Mouse (Mus musculus) CH12.LX (cell line): Measurements from ENCODE around the gene Steap3. TPM values are rescaled to one million over a fixed set of nuclear protein-coding genes. Genes with fewer than 3 reads are reported as not detected.

Experiments
- DNase-seq: peaks from one replicate; pipeline ENCODE4 v3.0.0-alpha.2; 2013; ENCODE audit errors: extremely low read depth
- H3K27ac ChIP-seq: 2 replicates; pipeline ENCODE4 v1.5.1; 2012; ENCODE audit warnings: low read depth, mild to moderate bottlenecking, control low read depth, moderate library complexity; ENCODE audit not compliant: insufficient read depth
- H3K27me3 ChIP-seq: replicated peaks from 2 replicates; pipeline ENCODE3; 2012; ENCODE audit warnings: inconsistent platforms
- H3K36me3 ChIP-seq, 2 experiments: replicated peaks in 1 of 2; 2 replicates each; pipeline versions ENCODE3 to v1.6.1; 2012; ENCODE audit warnings: inconsistent platforms in 1 of 2, low read length in 1 of 2, mild to moderate bottlenecking in 1 of 2, mixed read lengths in 1 of 2, moderate library complexity in 1 of 2; ENCODE audit not compliant: control insufficient read depth in 1 of 2, insufficient read depth in 1 of 2
- H3K4me1 ChIP-seq, 2 experiments: 2 replicates each; pipeline ENCODE4 v1.6.1; 2012; ENCODE audit warnings: inconsistent platforms in 1 of 2, moderate library complexity in 1 of 2; ENCODE audit not compliant: insufficient read depth in 2 of 2, control insufficient read depth in 1 of 2
- H3K4me2 ChIP-seq: 2 replicates; pipeline ENCODE4 v1.6.1; 2012; ENCODE audit warnings: low read depth, mild to moderate bottlenecking, control low read depth; ENCODE audit not compliant: poor library complexity, insufficient read depth, severe bottlenecking
- H3K4me3 ChIP-seq, 3 experiments: fragments of 150-350 bp in 1 of 3; sonication (generic) in 1 of 3; replicated peaks in 1 of 3; 2 replicates each; pipeline versions ENCODE3 to v1.5.1; 2011 to 2012; ENCODE audit warnings: low read depth in 2 of 3, low read length in 2 of 3, mild to moderate bottlenecking in 2 of 3, moderate library complexity in 2 of 3, control low read depth in 1 of 3, improper control_type of control experiment in 1 of 3, inconsistent platforms in 1 of 3, mixed read lengths in 1 of 3; ENCODE audit not compliant: poor library complexity in 1 of 3
- H3K79me2 ChIP-seq: replicated peaks from 2 replicates; pipeline ENCODE4 v1.6.1; 2012; ENCODE audit warnings: mild to moderate bottlenecking, moderate library complexity; ENCODE audit not compliant: control insufficient read depth, poor library complexity, insufficient read depth, severe bottlenecking; ENCODE audit errors: extremely low read depth
- H3K9ac ChIP-seq: 2 replicates; pipeline ENCODE4 v1.6.1; 2012; ENCODE audit warnings: low read depth, mild to moderate bottlenecking, control low read depth, moderate library complexity; ENCODE audit not compliant: insufficient read depth
- H3K9me3 ChIP-seq: replicated peaks from 2 replicates; pipeline ENCODE3; 2012; ENCODE audit warnings: low read length, inconsistent platforms, mixed read lengths
- BHLHE40 ChIP-seq: IDR thresholded peaks from 2 replicates; pipeline ENCODE4 v1.6.1; 2011; ENCODE audit warnings: mild to moderate bottlenecking, low read depth, low read length, improper control_type of control experiment
- CHD2 ChIP-seq: IDR thresholded peaks from 2 replicates; pipeline ENCODE4 v1.6.1; 2011; ENCODE audit warnings: low read length, improper control_type of control experiment
- ELF1 ChIP-seq: IDR thresholded peaks from 2 replicates; pipeline ENCODE4 v1.6.1; 2014; ENCODE audit warnings: low read depth, mild to moderate bottlenecking, inconsistent platforms, low read length, improper control_type of control experiment
- EP300 ChIP-seq: IDR thresholded peaks from 2 replicates; pipeline ENCODE4 v1.6.1; 2011; ENCODE audit warnings: low read length, improper control_type of control experiment
- ETS1 ChIP-seq: conservative IDR thresholded peaks from 2 replicates; pipeline ENCODE4 v1.6.1; 2012; ENCODE audit warnings: low read depth, mild to moderate bottlenecking, inconsistent platforms, low read length, improper control_type of control experiment, moderate library complexity
- IRF4 ChIP-seq: IDR thresholded peaks from 2 replicates; pipeline ENCODE4 v1.6.1; 2014; ENCODE audit warnings: low read depth, mild to moderate bottlenecking, inconsistent platforms, low read length, improper control_type of control experiment
- JUND ChIP-seq: conservative IDR thresholded peaks from 2 replicates; pipeline ENCODE4 v1.6.1; 2011; ENCODE audit warnings: low read depth, low read length, improper control_type of control experiment
- MAZ ChIP-seq: IDR thresholded peaks from 2 replicates; pipeline ENCODE4 v1.6.1; 2012; ENCODE audit warnings: low read depth, mild to moderate bottlenecking, inconsistent platforms, low read length, improper control_type of control experiment, moderate library complexity
- NRF1 ChIP-seq: IDR thresholded peaks from 2 replicates; pipeline ENCODE4 v1.6.1; 2014; ENCODE audit warnings: low read depth, mild to moderate bottlenecking, inconsistent platforms, low read length, improper control_type of control experiment, moderate library complexity
- PAX5 ChIP-seq: IDR thresholded peaks from 2 replicates; pipeline ENCODE4 v1.6.1; 2012; ENCODE audit warnings: low read length, inconsistent platforms, mixed read lengths
- POLR2A ChIP-seq: IDR thresholded peaks from 2 replicates; pipeline ENCODE4 v1.6.1; 2011; ENCODE audit warnings: low read depth, mild to moderate bottlenecking, improper control_type of control experiment, low read length
- RAD21 ChIP-seq: IDR thresholded peaks from 2 replicates; pipeline ENCODE4 v1.6.1; 2011; ENCODE audit warnings: low read depth, mild to moderate bottlenecking, low read length, improper control_type of control experiment, moderate library complexity
- SIN3A ChIP-seq: IDR thresholded peaks from 2 replicates; pipeline ENCODE4 v1.6.1; 2012; ENCODE audit warnings: low read length, improper control_type of control experiment, inconsistent platforms
- USF2 ChIP-seq: conservative IDR thresholded peaks from 2 replicates; pipeline ENCODE4 v1.6.1; 2011; ENCODE audit warnings: low read depth, low read length, improper control_type of control experiment
- ZC3H11A ChIP-seq: IDR thresholded peaks from 2 replicates; pipeline ENCODE4 v1.6.1; 2012; ENCODE audit warnings: low read depth, mild to moderate bottlenecking, inconsistent platforms, low read length, improper control_type of control experiment
- ZNF384 ChIP-seq: IDR thresholded peaks from 2 replicates; pipeline ENCODE4 v1.6.1; 2012; ENCODE audit warnings: low read depth, low read length, improper control_type of control experiment, inconsistent platforms
- dilution Hi-C: fragments of 300-500 bp; cut with MboI; formaldehyde crosslinking; loops from 2 replicates; pipeline ENCODE4 v1.14.3; 2020; ENCODE audit warnings: low sequenced_read_pairs; ENCODE audit not compliant: extremely low pct_unique_long_range_greater_than_20kb, extremely low pct_ligation_motif_present
- in situ Hi-C: fragments of 300-500 bp; cut with MboI; formaldehyde crosslinking; loops from 3 replicates; pipeline ENCODE4 v1.14.3; 2019; ENCODE audit warnings: low sequenced_read_pairs, low pct_ligation_motif_present, low pct_unique_long_range_greater_than_20kb, mixed read lengths
- polyA plus RNA-seq: library from polyadenylated mRNA; unstranded; fragments of >175 nt; gene quantifications from 2 replicates; pipeline ENCODE4 v1.2.1, GENCODE M21; 2012; ENCODE audit warnings: low read depth; ENCODE audit not compliant: insufficient read length
- total RNA-seq, 2 experiments: library from RNA; depleted of rRNA; stranded (reverse); fragments of 300-350 nt in 1 of 2; fragments of >200 nt in 1 of 2; gene quantifications; 2 replicates each; pipeline ENCODE4 v1.2.3; 2012 to 2014

Steap3 gene
- total and polyA plus RNA-seq, 3 experiments, result 1.2 to 8.0 (median 2.9) TPM

DNA sequence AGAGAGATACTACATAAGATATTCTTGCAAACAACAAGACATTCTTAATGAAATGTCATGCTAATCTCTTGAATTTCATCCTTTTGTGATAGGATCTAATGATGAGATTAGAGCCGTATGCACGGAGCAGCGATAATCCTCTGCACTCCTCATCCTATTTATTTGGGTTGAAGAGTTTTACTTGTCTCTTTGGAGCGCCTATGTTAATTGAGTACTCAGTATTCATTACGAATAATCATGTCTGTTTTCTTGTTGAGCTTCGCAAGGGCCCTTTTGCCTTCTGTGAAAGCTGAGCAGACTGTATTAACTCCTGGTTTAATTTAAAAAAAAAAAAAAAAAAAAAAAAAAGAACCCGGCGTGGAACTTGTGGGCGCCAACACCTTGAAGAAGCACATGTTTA is 85.8 kb downstream of the Steap3 start:
- H3K27me3 ChIP-seq, result no peaks in the 10 kb centered on the region
- H3K9ac ChIP-seq, result no peak overlapping the region
- no peak for DNase-seq
- dilution Hi-C loops (no loop called here), in situ Hi-C loops (no loop called here)
- no peak overlapping the region for H3K4me3 ChIP-seq
- H3K4me1 ChIP-seq, result peaks cover 2 to 3% of the 10 kb centered on the region in 2 experiments; a peak in 2 of 4 replicates
- peaks cover 1% of the 10 kb centered on the region for H3K9me3 ChIP-seq
- H3K79me2 ChIP-seq, result no peaks in the 10 kb centered on the region
- no peak for TF ChIP-seq CHD2
- TF ChIP-seq ZNF384, result peak; percentile 35; the same call in 1 of the 2 replicates
- TF ChIP-seq POLR2A, result no peak
- H3K4me2 ChIP-seq, result no peak overlapping the region
- no peak overlapping the region for H3K27ac ChIP-seq
- no peaks in the 10 kb centered on the region for H3K36me3 ChIP-seq

DNA sequence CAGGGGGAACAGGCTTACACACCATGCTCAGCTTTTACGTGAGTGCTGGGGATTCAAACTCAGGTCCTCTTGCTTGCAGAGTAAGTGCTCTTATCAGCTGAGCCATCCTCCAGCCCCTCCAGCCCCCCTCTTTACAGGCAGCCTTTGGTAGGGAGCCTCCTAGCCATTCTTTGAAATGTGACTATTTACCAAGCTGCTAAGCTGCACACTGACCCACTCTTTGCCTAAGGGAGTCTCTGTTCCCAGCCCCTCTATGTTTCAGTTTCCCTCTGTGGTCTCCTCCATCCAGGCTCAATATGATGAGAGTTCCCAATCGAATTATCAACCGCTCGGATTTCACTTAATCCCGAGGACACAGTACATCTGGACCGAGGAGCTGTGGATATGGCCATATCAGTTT is 86.3 kb downstream of the Steap3 start:
- H3K4me3 ChIP-seq, result no peak overlapping the region
- H3K27ac ChIP-seq, result no peak overlapping the region
- H3K9me3 ChIP-seq, result no peaks in the 10 kb centered on the region
- peaks cover 2 to 3% of the 10 kb centered on the region in 2 experiments; a peak in 2 of 4 replicates for H3K4me1 ChIP-seq
- no peaks in the 10 kb centered on the region for H3K79me2 ChIP-seq
- no peak overlapping the region for H3K9ac ChIP-seq
- no peak for DNase-seq
- H3K4me2 ChIP-seq, result no peak overlapping the region
- H3K36me3 ChIP-seq, result no peaks in the 10 kb centered on the region
- dilution Hi-C loops (no loop called here), in situ Hi-C loops (no loop called here)
- TF ChIP-seq USF2 (no peak), POLR2A (no peak), NRF1 (no peak)
- no peaks in the 10 kb centered on the region for H3K27me3 ChIP-seq

DNA sequence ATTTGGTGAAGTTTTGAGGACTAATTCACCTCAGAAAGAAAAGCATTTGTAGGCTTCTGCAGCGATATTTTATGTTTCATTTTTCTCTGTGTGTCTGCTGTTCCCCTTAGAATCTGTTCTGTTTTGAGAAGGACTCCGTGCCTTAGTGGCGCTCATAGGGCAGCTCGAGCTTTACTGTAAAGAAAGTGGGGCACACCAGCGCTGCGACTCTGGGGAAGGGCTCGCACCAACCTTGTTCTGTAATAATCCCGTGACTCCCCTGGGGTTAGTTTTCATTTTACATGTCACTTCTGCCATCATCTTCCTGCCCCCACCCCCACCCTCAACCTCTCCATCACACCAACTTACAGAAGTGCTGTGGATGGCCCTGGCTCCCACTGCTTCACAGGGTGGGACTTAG is 95.4 kb downstream of the Steap3 start:
- no peaks in the 10 kb centered on the region for H3K9me3 ChIP-seq
- no peaks in the 10 kb centered on the region for H3K27me3 ChIP-seq
- H3K79me2 ChIP-seq, result no peaks in the 10 kb centered on the region
- peak overlapping the region; percentile 33; the same call in 1 of the 2 replicates for H3K4me2 ChIP-seq
- DNase-seq, result no peak
- peaks cover 0 to 2% of the 10 kb centered on the region in 2 experiments for H3K36me3 ChIP-seq
- H3K4me1 ChIP-seq, result peaks cover 27 to 41% of the 10 kb centered on the region in 2 experiments
- H3K4me3 ChIP-seq, result no peak overlapping the region
- no peak overlapping the region for H3K27ac ChIP-seq
- H3K9ac ChIP-seq, result no peak overlapping the region
- dilution Hi-C loops, result no loop called here
- in situ Hi-C loops, result no loop called here
- TF ChIP-seq BHLHE40 (peak; percentile 13; the same call in 1 of the 2 replicates), NRF1 (no peak)

DNA sequence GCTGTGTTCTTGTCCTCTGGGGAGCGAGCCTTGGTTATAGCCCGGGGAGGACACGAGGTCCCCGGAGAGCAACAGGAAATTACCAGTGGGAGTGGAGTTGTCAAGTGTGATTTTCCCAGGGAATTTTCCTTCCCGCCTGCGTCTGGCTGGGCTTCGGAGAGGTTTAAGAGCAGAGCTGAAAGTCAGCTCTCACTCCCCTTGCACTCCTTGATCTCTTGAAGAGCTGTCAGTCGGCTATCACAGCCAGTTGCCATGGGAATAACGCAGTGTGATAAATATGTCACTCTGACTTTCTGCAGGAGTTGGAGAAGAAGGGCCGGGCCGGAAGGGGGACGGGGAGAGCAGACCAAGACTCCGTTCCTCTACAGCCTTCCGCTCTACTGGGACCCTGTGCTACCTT is 96.2 kb downstream of the Steap3 start:
- Histone ChIP-seq H3K9me3 (no peaks in the 10 kb centered on the region), H3K27me3 (no peaks in the 10 kb centered on the region), H3K9ac (no peak overlapping the region), H3K27ac (no peak overlapping the region), H3K4me1 (peaks cover 27 to 47% of the 10 kb centered on the region in 2 experiments), H3K36me3 (peaks cover 0 to 2% of the 10 kb centered on the region in 2 experiments), H3K4me3 (no peak overlapping the region), H3K4me2 (peak overlapping the region; percentile 12; the same call in 1 of the 2 replicates), H3K79me2 (no peaks in the 10 kb centered on the region)
- in situ Hi-C loops (no loop called here), dilution Hi-C loops (no loop called here)
- TF ChIP-seq EP300 (no peak), SIN3A (no peak), POLR2A (no peak), NRF1 (no peak), ELF1 (no peak), IRF4 (no peak), MAZ (no peak), PAX5 (no peak), JUND (no peak), ZC3H11A (no peak), ETS1 (no peak), RAD21 (no peak), CHD2 (no peak)
- no peak for DNase-seq
